Mouse (Mus musculus) heart, embryonic 11.5 days (tissue): ENCODE data around the gene Tppp2. TPM values are rescaled to one million over a fixed set of nuclear protein-coding genes. Genes with fewer than 3 reads are reported as not detected.

Source experiments
- ATAC-seq: fragments of 200-750 bp; cut with Nextera tagmentation; replicated peaks from 2 replicates; pipeline ENCODE4 v1.8.0; 2017; ENCODE audit warnings: moderate library complexity; ENCODE audit not compliant: insufficient number of reproducible peaks, low FRiP score, low TSS enrichment
- H3K27ac ChIP-seq: fragments of 300-500 bp; sonication (generic); 2 replicates; pipeline ENCODE4 v1.5.1; 2014; ENCODE audit warnings: mild to moderate bottlenecking, low read depth, low read length
- H3K27me3 ChIP-seq: fragments of 300-500 bp; sonication (generic); 2 replicates; pipeline ENCODE4 v1.6.1; 2014; ENCODE audit warnings: mild to moderate bottlenecking, low read length, mixed read lengths; ENCODE audit not compliant: control insufficient read depth, insufficient read depth
- H3K36me3 ChIP-seq: fragments of 300-500 bp; sonication (generic); 2 replicates; pipeline ENCODE4 v1.6.1; 2014; ENCODE audit warnings: mild to moderate bottlenecking, low read length, moderate library complexity, mixed read lengths; ENCODE audit not compliant: control insufficient read depth, insufficient read depth
- H3K4me1 ChIP-seq: fragments of 300-500 bp; sonication (generic); 2 replicates; pipeline ENCODE4 v1.6.1; 2014; ENCODE audit warnings: low read length; ENCODE audit not compliant: control insufficient read depth, insufficient read depth
- H3K4me2 ChIP-seq: fragments of 300-500 bp; sonication (generic); 2 replicates; pipeline ENCODE4 v1.6.1; 2014; ENCODE audit warnings: mild to moderate bottlenecking, moderate library complexity
- H3K4me3 ChIP-seq: fragments of 300-500 bp; sonication (generic); 2 replicates; pipeline ENCODE4 v1.5.1; 2014; ENCODE audit warnings: low read depth, low read length
- H3K9ac ChIP-seq: fragments of 300-500 bp; sonication (generic); 2 replicates; pipeline ENCODE4 v1.6.1; 2014; ENCODE audit warnings: mild to moderate bottlenecking, low read depth, low read length, moderate library complexity
- H3K9me3 ChIP-seq: fragments of 300-500 bp; sonication (generic); replicated peaks from 2 replicates; pipeline ENCODE4 v1.6.1; 2016; ENCODE audit warnings: low read length; ENCODE audit not compliant: control insufficient read depth
- WGBS: fragments of 180-500 bp; shearing (Covaris S2); extraction: QIAGEN DNeasy Blood & Tissue Kit; methylation state at CpG from one replicate; pipeline ENCODE4 v1.1.7; 2014; ENCODE audit not compliant: insufficient replicate concordance; 5-methylcytosine and 5-hydroxymethylcytosine counted together
- polyA plus RNA-seq: library from polyadenylated mRNA; unstranded; fragments of >200 nt; fragmentation: Nextera tagmentation; extraction: Ambion mirVana; gene quantifications from 2 replicates; pipeline ENCODE4 v1.2.1, GENCODE M21; 2014

Gene Tppp2
- polyA plus RNA-seq, 1 experiment from 2014 or later = not detected

DNA sequence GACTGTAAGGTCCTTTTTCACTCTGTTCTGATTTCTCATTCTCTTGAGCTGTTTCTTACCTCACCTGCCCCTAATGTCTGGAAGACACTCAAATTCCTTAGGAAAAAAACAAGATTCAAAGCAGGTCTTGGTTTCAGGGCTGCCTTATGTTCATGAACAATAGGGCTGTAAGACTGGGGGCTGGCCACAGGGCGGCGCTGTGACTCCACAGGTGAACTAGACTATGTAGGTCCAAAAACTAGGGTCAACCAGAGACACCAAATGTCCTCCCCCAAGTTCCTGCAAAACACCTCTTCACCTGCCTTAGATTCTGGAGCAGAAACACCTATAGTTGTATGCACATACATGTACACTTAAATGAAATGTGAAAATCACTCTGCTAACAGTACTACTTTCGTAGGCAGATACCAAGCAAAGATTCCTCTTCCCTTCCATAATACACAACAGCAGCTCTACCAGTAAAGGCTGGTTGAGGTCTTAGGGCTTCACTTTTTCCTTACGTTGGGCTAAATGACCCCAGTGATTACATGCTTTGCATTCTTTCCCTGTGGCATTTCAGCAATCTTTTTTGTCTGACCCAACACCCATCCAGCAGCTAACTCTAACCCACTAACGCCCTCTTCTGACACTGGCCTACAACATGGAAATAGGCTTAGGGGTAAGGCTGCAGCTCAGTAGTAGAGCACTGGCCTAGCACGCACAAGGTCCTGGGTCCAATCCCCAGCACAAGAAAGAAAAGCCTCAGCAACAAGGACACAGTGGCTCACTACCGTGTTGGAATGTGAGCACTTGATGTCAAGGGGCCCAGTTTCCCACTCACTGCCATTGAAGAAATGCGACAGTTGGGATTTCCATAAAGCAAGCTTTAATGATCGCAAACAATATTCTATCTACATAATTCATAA lies 15.2 kb upstream of the Tppp2 start:
- Histone ChIP-seq H3K4me1 (peaks cover 16% of the 10 kb centered on the region; the same call in 1 of the 2 replicates), H3K4me2 (no peak overlapping the region), H3K27ac (no peak overlapping the region), H3K9ac (no peak overlapping the region), H3K27me3 (no peaks in the 10 kb centered on the region), H3K36me3 (no peaks in the 10 kb centered on the region), H3K9me3 (no peaks in the 10 kb centered on the region), H3K4me3 (no peak overlapping the region)
- ATAC-seq = no peak
- 45% methylated on average over 9 of the region's 9 CpGs for WGBS

DNA sequence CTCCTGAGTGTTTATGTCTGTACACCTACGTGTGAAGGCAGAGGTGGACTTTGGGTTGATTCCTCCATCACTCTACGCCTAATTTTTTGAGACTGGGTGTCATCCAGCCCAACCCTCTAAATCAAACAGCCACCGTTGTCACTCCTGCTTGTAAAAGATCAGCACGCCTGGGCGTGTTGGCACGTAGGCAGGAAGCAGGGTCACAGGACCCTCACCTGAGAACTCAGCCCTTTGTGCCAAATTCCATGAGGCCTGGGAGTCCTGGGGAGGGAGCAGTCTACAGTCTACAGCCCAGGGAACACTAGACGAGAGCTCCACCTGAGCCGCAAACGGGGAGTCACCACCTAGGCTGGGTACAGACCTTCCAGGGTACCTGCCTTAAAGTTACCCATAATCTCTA lies 14.4 kb upstream of the Tppp2 start:
- WGBS = 84% methylated on average over 9 of the region's 9 CpGs
- no peak overlapping the region for H3K27ac ChIP-seq
- H3K9me3 ChIP-seq = no peaks in the 10 kb centered on the region
- H3K36me3 ChIP-seq = peaks cover 3% of the 10 kb centered on the region; the same call in 1 of the 2 replicates
- no peak overlapping the region for H3K9ac ChIP-seq
- no peak overlapping the region for H3K4me2 ChIP-seq
- peaks cover 16% of the 10 kb centered on the region; the same call in 1 of the 2 replicates for H3K4me1 ChIP-seq
- no peak overlapping the region for H3K4me3 ChIP-seq
- H3K27me3 ChIP-seq = no peaks in the 10 kb centered on the region
- no peak for ATAC-seq

GRCm38 (mm10) chr14:51904706-51905105 lies 13.5 kb upstream of the Tppp2 start:
- no peak overlapping the region for H3K9ac ChIP-seq
- H3K27ac ChIP-seq = no peak overlapping the region
- no peaks in the 10 kb centered on the region for H3K27me3 ChIP-seq
- H3K4me2 ChIP-seq = no peak overlapping the region
- peaks cover 16% of the 10 kb centered on the region; the same call in 1 of the 2 replicates for H3K4me1 ChIP-seq
- H3K4me3 ChIP-seq = no peak overlapping the region
- no peaks in the 10 kb centered on the region for H3K9me3 ChIP-seq
- peaks cover 5% of the 10 kb centered on the region; the same call in 1 of the 2 replicates for H3K36me3 ChIP-seq
- no peak for ATAC-seq
- 69% methylated on average over 7 of the region's 7 CpGs for WGBS

GRCm38 (mm10) chr14:51906102-51906501 lies 12.1 kb upstream of the Tppp2 start:
- Histone ChIP-seq H3K27ac (no peak overlapping the region), H3K4me1 (peaks cover 16% of the 10 kb centered on the region; the same call in 1 of the 2 replicates), H3K4me2 (no peak overlapping the region), H3K27me3 (no peaks in the 10 kb centered on the region), H3K9ac (no peak overlapping the region), H3K4me3 (no peak overlapping the region), H3K36me3 (peaks cover 5% of the 10 kb centered on the region; the same call in 1 of the 2 replicates), H3K9me3 (no peaks in the 10 kb centered on the region)
- WGBS = 78% methylated on average over 11 of the region's 11 CpGs
- no peak for ATAC-seq

DNA sequence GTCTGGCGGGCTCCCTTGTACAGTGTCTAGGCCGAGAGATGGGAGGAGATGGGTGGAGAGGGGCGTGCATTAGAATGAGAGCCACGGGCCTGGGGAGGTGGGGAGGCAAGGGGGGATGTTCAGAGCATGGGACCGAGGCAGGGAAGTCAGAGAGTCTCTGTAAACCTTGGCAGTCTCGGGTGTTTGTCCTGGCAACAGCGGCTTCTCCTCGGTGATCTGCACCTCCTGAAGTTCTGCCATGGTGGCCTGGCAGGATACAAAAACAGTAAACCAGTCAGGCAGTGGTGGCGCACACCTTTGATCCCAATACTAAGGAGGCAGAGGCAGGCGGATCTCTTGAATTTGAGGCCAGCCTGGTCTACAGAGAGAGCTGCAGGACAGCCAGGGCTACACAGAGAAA lies 6.9 kb upstream of the Tppp2 start:
- Histone ChIP-seq H3K9ac (no peak overlapping the region), H3K4me1 (peaks cover 26% of the 10 kb centered on the region), H3K27me3 (no peaks in the 10 kb centered on the region), H3K9me3 (no peaks in the 10 kb centered on the region), H3K27ac (no peak overlapping the region), H3K36me3 (peaks cover 5% of the 10 kb centered on the region; the same call in 1 of the 2 replicates), H3K4me2 (peak overlapping the region; percentile 98; the same call in 1 of the 2 replicates), H3K4me3 (no peak overlapping the region)
- no peak for ATAC-seq
- WGBS = 81% methylated on average over 10 of the region's 10 CpGs

GRCm38 (mm10) chr14:51912391-51913061 lies 5.7 kb upstream of the Tppp2 start:
- Histone ChIP-seq H3K27me3 (no peaks in the 10 kb centered on the region), H3K4me3 (peak overlapping the region; percentile 69), H3K27ac (peak overlapping the region; percentile 58), H3K4me2 (peak overlapping the region; percentile 98), H3K36me3 (peaks cover 5% of the 10 kb centered on the region; the same call in 1 of the 2 replicates), H3K9ac (peak overlapping the region; percentile 82), H3K9me3 (no peaks in the 10 kb centered on the region), H3K4me1 (peaks cover 16% of the 10 kb centered on the region)
- no peak for ATAC-seq
- WGBS = 8% methylated on average over 14 of the region's 14 CpGs

GRCm38 (mm10) chr14:51913062-51913959 lies 4.9 kb upstream of the Tppp2 start:
- Histone ChIP-seq H3K36me3 (peaks cover 4% of the 10 kb centered on the region; the same call in 1 of the 2 replicates), H3K9ac (peak overlapping the region; percentile 82), H3K9me3 (no peaks in the 10 kb centered on the region), H3K27me3 (no peaks in the 10 kb centered on the region), H3K4me2 (peak overlapping the region; percentile 98), H3K4me3 (peak overlapping the region; percentile 69), H3K27ac (peak overlapping the region; percentile 58), H3K4me1 (peaks cover 15% of the 10 kb centered on the region)
- ATAC-seq = peak; percentile 79
- WGBS = under 1% methylated on average over 56 of the region's 58 CpGs
